Mouse (Mus musculus) C2C12 (cell line): ENCODE measurements around the gene Shoc2.

Experiments used
- CTCF ChIP-seq: IDR thresholded peaks from one replicate; pipeline ENCODE4 v1.5.1; 2011; ENCODE audit not compliant: control insufficient read depth, insufficient read depth, insufficient read length
- MYOG ChIP-seq: IDR thresholded peaks from one replicate; pipeline ENCODE4 v1.6.1; 2011; ENCODE audit not compliant: control insufficient read depth, insufficient read length; ENCODE audit errors: extremely low read depth
- USF1 ChIP-seq: IDR thresholded peaks from one replicate; pipeline ENCODE4 v1.6.1; 2011; ENCODE audit warnings: low read depth, mild to moderate bottlenecking, control low read depth, moderate library complexity

DNA sequence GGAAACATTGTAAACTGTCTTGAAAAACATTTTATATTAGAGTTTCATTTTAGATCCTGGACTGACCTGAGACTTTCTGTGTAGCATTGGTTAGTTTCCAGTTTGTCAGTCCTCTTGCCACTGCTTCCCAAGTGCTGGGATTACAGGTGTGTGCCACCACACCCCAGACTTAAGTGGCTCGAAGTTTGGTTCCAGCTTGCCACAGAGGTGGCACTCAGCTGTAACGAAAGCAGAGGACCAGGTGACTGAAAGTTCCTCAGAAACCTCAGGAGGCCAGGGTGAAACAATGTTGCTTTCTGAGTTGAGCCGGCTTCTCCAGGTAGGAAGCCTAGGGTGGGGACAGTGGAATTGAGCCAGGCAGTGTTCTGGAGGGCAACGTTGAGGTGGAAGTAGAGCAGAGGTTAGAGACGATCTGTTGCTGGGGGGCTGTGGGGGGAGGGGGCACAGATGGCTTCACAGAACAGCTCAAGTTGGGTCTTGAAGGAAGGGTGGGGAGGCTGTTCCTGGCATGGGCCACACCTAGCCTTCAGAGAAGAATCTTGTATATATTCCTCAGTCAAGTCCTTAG, 128.2 kb downstream of the Shoc2 start:
- TF ChIP-seq CTCF: no peak
- no peak for TF ChIP-seq USF1
- no peak for TF ChIP-seq MYOG
